Mouse (Mus musculus) neural tube, embryonic 13.5 days (tissue): Measurements from ENCODE around the gene Ostf1. TPM values are rescaled to one million over a fixed set of nuclear protein-coding genes. Genes with fewer than 3 reads are reported as not detected.
A peak's percentile ranks its signal among the peaks of the same experiment; 100 is the strongest.

Experiments
- ATAC-seq: fragments of 200-750 bp; cut with Nextera tagmentation; 2 replicates; pipeline ENCODE4 v1.8.0; 2017; ENCODE audit warnings: low read depth, mild to moderate bottlenecking, moderate TSS enrichment, moderate library complexity
- H3K27ac ChIP-seq: fragments of 300-500 bp; sonication (generic); replicated peaks from 2 replicates; pipeline ENCODE4 v1.5.1; 2015; ENCODE audit warnings: moderate library complexity, mild to moderate bottlenecking, inconsistent platforms
- H3K27me3 ChIP-seq: fragments of 300-500 bp; sonication (generic); 2 replicates; pipeline ENCODE4 v1.6.1; 2015; ENCODE audit warnings: mild to moderate bottlenecking, inconsistent platforms
- H3K36me3 ChIP-seq: fragments of 300-500 bp; sonication (generic); 2 replicates; pipeline ENCODE4 v1.6.1; 2015; ENCODE audit warnings: mild to moderate bottlenecking, inconsistent platforms
- H3K4me1 ChIP-seq: fragments of 300-500 bp; sonication (generic); replicated peaks from 2 replicates; pipeline ENCODE4 v1.6.1; 2015; ENCODE audit warnings: inconsistent platforms
- H3K4me2 ChIP-seq: fragments of 300-500 bp; sonication (generic); 2 replicates; pipeline ENCODE4 v1.6.1; 2015; ENCODE audit warnings: inconsistent platforms, mild to moderate bottlenecking, moderate library complexity
- H3K4me3 ChIP-seq: fragments of 300-500 bp; sonication (generic); 2 replicates; pipeline ENCODE4 v1.5.1; 2015; ENCODE audit warnings: mild to moderate bottlenecking, inconsistent platforms
- H3K9ac ChIP-seq: fragments of 300-500 bp; sonication (generic); 2 replicates; pipeline ENCODE4 v1.6.1; 2015; ENCODE audit warnings: moderate library complexity, mild to moderate bottlenecking, inconsistent platforms
- H3K9me3 ChIP-seq: fragments of 300-500 bp; sonication (generic); 2 replicates; pipeline ENCODE4 v1.6.1; 2016; ENCODE audit warnings: inconsistent platforms
- whole genome bisulfite sequencing: fragments of 180-500 bp; shearing (Covaris S2); methylation state at CpG from one replicate; pipeline ENCODE4 v1.1.7; 2015; 5-methylcytosine and 5-hydroxymethylcytosine counted together
- polyA plus RNA-seq: library from polyadenylated mRNA; unstranded; fragments of >200 nt; fragmentation: Nextera tagmentation; extraction: Ambion mirVana; gene quantifications from 2 replicates; pipeline ENCODE4 v1.2.1, GENCODE M21; 2015

The Ostf1 gene
- polyA plus RNA-seq, 1 experiment from 2014 or later, result 58.8 TPM

DNA sequence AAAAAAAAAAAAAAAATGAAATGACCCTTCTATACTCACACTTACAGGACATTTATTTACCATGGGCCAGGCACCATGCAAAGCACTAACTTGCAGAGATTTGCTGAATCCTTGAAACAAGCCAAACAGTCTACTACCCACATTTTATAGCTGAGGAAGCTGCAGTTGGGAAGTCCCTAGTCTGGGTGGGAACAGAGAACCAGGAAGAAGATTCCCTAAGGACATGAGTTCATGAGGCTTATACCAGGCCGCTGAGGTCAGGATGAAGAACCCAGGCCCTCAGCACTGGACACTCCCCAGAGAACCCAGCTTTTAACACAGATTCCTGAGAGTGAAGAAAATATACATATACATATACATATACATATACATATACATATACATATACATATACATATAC is 14.1 kb downstream of the Ostf1 start:
- no peaks in the 10 kb centered on the region for H3K4me1 ChIP-seq
- 86% methylated on average over 1 of the region's 1 CpGs for WGBS

GRCm38 (mm10) chr19:18615680-18616240 is 15.9 kb downstream of the Ostf1 start:
- Histone ChIP-seq H3K4me2 (no peak overlapping the region), H3K27ac (peak overlapping the region; percentile 52; the same call in 1 of the 2 replicates), H3K4me1 (no peaks in the 10 kb centered on the region), H3K9me3 (no peaks in the 10 kb centered on the region), H3K4me3 (no peak overlapping the region), H3K36me3 (no peaks in the 10 kb centered on the region), H3K27me3 (no peaks in the 10 kb centered on the region), H3K9ac (no peak overlapping the region)
- 72% methylated on average over 9 of the region's 9 CpGs for WGBS
- no peak for ATAC-seq

More for the DNA sequence above, 14.1 kb downstream of the Ostf1 start:
- Histone ChIP-seq H3K4me3 (no peak overlapping the region), H3K4me2 (no peak overlapping the region), H3K27me3 (no peaks in the 10 kb centered on the region), H3K9ac (no peak overlapping the region), H3K27ac (no peak overlapping the region), H3K9me3 (no peaks in the 10 kb centered on the region), H3K36me3 (no peaks in the 10 kb centered on the region)
- no peak for ATAC-seq

- no peak for ATAC-seq
- H3K4me1 ChIP-seq, result no peaks in the 10 kb centered on the region
- WGBS, result 88% methylated on average over 7 of the region's 7 CpGs
These were observed 17.3 kb downstream of the Ostf1 start for GRCm38 (mm10) chr19:18614337-18614736.

DNA sequence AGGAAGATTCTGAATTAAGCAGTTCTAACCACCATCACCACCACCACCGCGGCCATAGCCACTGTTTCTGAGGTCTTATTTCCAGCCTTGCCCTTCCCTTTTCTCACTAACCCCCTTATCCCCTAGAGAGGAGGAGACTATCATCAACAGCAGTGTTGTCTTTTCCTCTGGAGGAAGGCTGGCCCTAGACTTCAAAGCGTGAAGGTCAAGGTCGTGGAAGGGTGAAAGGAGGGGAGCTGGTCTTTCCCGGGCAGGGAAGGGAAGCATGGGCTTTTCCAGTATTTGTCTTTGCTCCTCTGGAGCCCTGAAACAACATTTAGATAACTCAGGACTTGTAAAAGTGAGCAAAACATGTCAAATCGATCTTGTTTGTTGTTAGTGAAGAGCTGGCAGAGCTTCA is 22.6 kb downstream of the Ostf1 start:
- WGBS, result 73% methylated on average over 6 of the region's 6 CpGs
- Histone ChIP-seq H3K4me1 (no peaks in the 10 kb centered on the region), H3K9ac (no peak overlapping the region), H3K27ac (no peak overlapping the region), H3K36me3 (no peaks in the 10 kb centered on the region), H3K9me3 (no peaks in the 10 kb centered on the region), H3K27me3 (no peaks in the 10 kb centered on the region), H3K4me3 (no peak overlapping the region), H3K4me2 (no peak overlapping the region)
- ATAC-seq, result no peak

More at GRCm38 (mm10) chr19:18614337-18614736, 17.3 kb downstream of the Ostf1 start:
- no peak overlapping the region for H3K27ac ChIP-seq
- no peak overlapping the region for H3K4me2 ChIP-seq
- H3K27me3 ChIP-seq, result no peaks in the 10 kb centered on the region
- no peak overlapping the region for H3K9ac ChIP-seq
- no peak overlapping the region for H3K4me3 ChIP-seq
- H3K36me3 ChIP-seq, result no peaks in the 10 kb centered on the region
- no peaks in the 10 kb centered on the region for H3K9me3 ChIP-seq

GRCm38 (mm10) chr19:18607907-18608306 is 23.7 kb downstream of the Ostf1 start:
- Histone ChIP-seq H3K9ac (no peak overlapping the region), H3K9me3 (no peaks in the 10 kb centered on the region), H3K27me3 (no peaks in the 10 kb centered on the region), H3K4me3 (no peak overlapping the region), H3K4me1 (no peaks in the 10 kb centered on the region), H3K27ac (no peak overlapping the region), H3K4me2 (no peak overlapping the region), H3K36me3 (no peaks in the 10 kb centered on the region)
- WGBS, result 56% methylated on average over 7 of the region's 7 CpGs
- no peak for ATAC-seq

DNA sequence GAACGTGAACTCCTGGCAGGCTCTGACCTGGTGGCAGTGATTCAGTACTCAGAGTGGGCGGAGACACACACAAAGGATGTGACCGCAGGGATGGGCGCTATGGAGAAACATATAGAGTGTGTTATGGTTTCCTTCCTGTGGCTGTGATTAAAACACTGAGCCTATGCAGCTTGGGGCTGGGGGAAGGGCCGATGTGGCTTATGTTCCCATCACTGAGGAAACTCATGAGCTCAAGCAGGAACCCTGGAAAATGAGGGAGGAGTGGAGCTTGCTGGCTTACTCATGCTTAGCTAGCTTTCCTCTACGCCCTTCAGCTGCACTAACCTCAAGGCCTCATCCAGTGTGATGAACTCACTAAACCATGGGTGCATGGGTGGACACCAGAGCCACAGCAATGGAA is 28.6 kb downstream of the Ostf1 start:
- no peaks in the 10 kb centered on the region for H3K4me1 ChIP-seq
- H3K36me3 ChIP-seq, result no peaks in the 10 kb centered on the region
- H3K9me3 ChIP-seq, result no peaks in the 10 kb centered on the region
- H3K9ac ChIP-seq, result no peak overlapping the region
- WGBS, result 76% methylated on average over 6 of the region's 6 CpGs
- no peaks in the 10 kb centered on the region for H3K27me3 ChIP-seq
- H3K27ac ChIP-seq, result no peak overlapping the region
- no peak for ATAC-seq
- H3K4me3 ChIP-seq, result no peak overlapping the region
- H3K4me2 ChIP-seq, result no peak overlapping the region

DNA sequence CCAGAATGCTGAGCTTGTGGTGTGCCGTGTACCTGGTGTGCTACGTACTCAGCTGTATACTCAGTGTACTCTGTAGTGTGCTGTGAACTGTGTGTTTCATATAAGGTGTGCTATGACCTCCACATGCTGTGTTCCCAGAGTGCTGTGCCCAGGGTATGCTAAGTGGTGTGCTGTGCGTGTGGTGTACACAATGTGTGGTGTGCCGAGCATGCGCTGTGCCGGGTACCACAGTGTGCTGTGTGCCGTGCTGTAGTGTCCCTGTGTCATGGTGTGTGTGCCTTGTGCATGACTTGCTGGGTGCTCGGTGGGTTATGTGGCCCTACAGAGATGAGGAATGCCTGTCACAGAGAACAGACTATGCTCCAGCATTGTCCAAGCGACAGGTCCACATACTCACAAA is 31.0 kb downstream of the Ostf1 start:
- Histone ChIP-seq H3K27ac (no peak overlapping the region), H3K9ac (no peak overlapping the region), H3K4me2 (no peak overlapping the region), H3K4me1 (no peaks in the 10 kb centered on the region), H3K4me3 (no peak overlapping the region), H3K27me3 (no peaks in the 10 kb centered on the region), H3K36me3 (no peaks in the 10 kb centered on the region), H3K9me3 (no peaks in the 10 kb centered on the region)
- ATAC-seq, result no peak
- 96% methylated on average over 9 of the region's 9 CpGs for WGBS

GRCm38 (mm10) chr19:18599650-18600049 is 32.0 kb downstream of the Ostf1 start:
- Histone ChIP-seq H3K4me1 (no peaks in the 10 kb centered on the region), H3K4me3 (no peak overlapping the region), H3K27ac (no peak overlapping the region), H3K27me3 (no peaks in the 10 kb centered on the region), H3K9ac (no peak overlapping the region), H3K36me3 (no peaks in the 10 kb centered on the region), H3K4me2 (no peak overlapping the region), H3K9me3 (no peaks in the 10 kb centered on the region)
- ATAC-seq, result no peak
- WGBS, result 95% methylated on average over 5 of the region's 5 CpGs

GRCm38 (mm10) chr19:18599051-18599450 is 32.6 kb downstream of the Ostf1 start:
- ATAC-seq, result no peak
- Histone ChIP-seq H3K36me3 (no peaks in the 10 kb centered on the region), H3K4me3 (no peak overlapping the region), H3K4me2 (no peak overlapping the region), H3K9me3 (no peaks in the 10 kb centered on the region), H3K4me1 (no peaks in the 10 kb centered on the region), H3K27ac (no peak overlapping the region), H3K9ac (no peak overlapping the region), H3K27me3 (no peaks in the 10 kb centered on the region)
- 74% methylated on average over 8 of the region's 8 CpGs for WGBS

DNA sequence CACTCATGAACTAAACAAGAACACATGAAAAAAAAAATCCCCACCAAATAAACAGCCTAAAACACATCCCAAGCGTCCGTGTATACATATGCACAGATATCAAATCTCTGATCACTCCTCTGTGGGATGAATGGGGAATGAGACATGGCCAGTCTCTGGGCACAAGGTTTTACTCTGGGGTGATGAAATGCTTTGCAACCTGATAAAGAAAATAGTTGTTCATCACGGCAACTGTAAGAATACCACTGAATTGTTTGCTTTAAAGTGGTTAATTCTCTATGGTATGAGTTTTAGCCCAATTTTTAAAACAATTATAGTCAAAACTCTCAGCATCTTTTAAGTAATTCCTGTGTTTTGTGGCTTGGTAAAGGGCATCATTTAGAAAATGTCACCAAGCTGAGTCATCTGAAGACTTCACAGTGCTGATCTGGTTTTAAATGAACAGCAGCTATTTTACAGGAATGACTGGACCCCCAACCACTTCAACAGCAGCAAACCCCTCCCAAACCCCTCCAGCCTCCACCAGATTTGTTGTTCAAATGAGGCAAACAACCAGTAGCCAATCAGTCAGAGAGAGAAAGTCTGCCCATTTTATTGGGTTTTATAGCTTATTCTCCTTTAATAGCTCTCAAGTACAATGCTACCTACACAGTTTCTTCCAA is 33.2 kb downstream of the Ostf1 start:
- no peaks in the 10 kb centered on the region for H3K36me3 ChIP-seq
- no peak for ATAC-seq
- no peak overlapping the region for H3K9ac ChIP-seq
- H3K9me3 ChIP-seq, result no peaks in the 10 kb centered on the region
- H3K4me1 ChIP-seq, result no peaks in the 10 kb centered on the region
- no peak overlapping the region for H3K4me2 ChIP-seq
- no peak overlapping the region for H3K27ac ChIP-seq
- WGBS, result 80% methylated on average over 3 of the region's 3 CpGs
- no peak overlapping the region for H3K4me3 ChIP-seq
- H3K27me3 ChIP-seq, result no peaks in the 10 kb centered on the region

DNA sequence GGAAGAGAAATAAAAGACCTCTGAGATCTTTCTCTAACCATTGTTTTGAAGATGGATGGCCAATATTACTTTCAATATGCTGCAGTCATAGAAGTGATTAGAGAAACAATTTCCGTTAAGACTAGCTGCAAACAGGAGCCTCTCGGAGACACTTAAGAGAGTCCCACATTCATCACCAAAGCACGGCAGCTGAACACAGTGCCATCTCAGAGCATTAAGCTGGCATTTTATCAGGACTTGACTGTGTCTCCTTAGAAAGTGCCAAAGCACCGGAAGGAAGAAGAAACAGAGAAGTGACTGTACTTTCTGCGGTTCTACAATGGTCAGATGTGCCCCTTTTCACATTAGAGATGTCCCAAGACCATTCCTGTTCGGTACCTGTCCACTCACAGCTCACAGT is 33.9 kb downstream of the Ostf1 start:
- no peaks in the 10 kb centered on the region for H3K27me3 ChIP-seq
- H3K4me2 ChIP-seq, result no peak overlapping the region
- H3K27ac ChIP-seq, result no peak overlapping the region
- H3K36me3 ChIP-seq, result no peaks in the 10 kb centered on the region
- 77% methylated on average over 6 of the region's 6 CpGs for WGBS
- no peak overlapping the region for H3K4me3 ChIP-seq
- H3K9ac ChIP-seq, result no peak overlapping the region
- no peaks in the 10 kb centered on the region; the same call in 1 of the 2 replicates for H3K4me1 ChIP-seq
- no peaks in the 10 kb centered on the region for H3K9me3 ChIP-seq
- ATAC-seq, result no peak

DNA sequence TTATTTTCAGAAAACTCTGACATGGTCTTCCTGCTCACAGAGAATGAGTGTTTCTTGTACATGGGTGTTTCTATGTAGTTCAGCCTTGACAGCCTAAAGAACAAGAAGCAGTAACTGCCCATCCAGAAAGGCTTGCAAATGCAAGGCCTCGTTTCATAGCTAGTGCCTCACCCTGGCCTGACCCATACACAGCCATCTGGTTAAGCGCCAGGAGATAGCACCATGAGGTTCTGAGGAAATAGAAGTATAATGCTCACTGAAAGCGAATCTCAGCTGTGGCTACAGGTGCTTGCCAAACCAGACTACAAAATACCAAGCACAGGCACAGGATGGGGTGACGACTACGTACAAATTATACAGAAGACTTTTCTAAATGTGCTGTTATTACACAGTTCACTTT is 34.7 kb downstream of the Ostf1 start:
- no peaks in the 10 kb centered on the region for H3K9me3 ChIP-seq
- H3K4me2 ChIP-seq, result no peak overlapping the region
- WGBS, result 90% methylated on average over 5 of the region's 5 CpGs
- H3K9ac ChIP-seq, result no peak overlapping the region
- H3K4me1 ChIP-seq, result peaks cover 4% of the 10 kb centered on the region; the same call in 1 of the 2 replicates
- no peaks in the 10 kb centered on the region for H3K27me3 ChIP-seq
- H3K4me3 ChIP-seq, result no peak overlapping the region
- no peaks in the 10 kb centered on the region for H3K36me3 ChIP-seq
- no peak overlapping the region for H3K27ac ChIP-seq
- no peak for ATAC-seq

- Histone ChIP-seq H3K27me3 (no peaks in the 10 kb centered on the region), H3K36me3 (no peaks in the 10 kb centered on the region), H3K4me1 (peaks cover 7% of the 10 kb centered on the region; the same call in 1 of the 2 replicates), H3K4me3 (no peak overlapping the region), H3K9me3 (no peaks in the 10 kb centered on the region), H3K4me2 (no peak overlapping the region), H3K27ac (no peak overlapping the region), H3K9ac (no peak overlapping the region)
- 86% methylated on average over 10 of the region's 10 CpGs for WGBS
- ATAC-seq, result no peak
These were observed 37.9 kb downstream of the Ostf1 start for GRCm38 (mm10) chr19:18593722-18594121.
